Mouse (Mus musculus): ENCODE results near the gene Adprhl2. TPM values are rescaled to one million over a fixed set of nuclear protein-coding genes. Genes with fewer than 3 reads are reported as not detected.

Gene Adprhl2
- 68.5 and 72.4 TPM in 2 replicates for polyA plus RNA-seq (2016; fragmentation: Nextera tagmentation; extraction: Ambion mirVana)

GRCm38 (mm10) chr4:126321111-126321853 is at the start of gene Adprhl2:
Gene Adprhl2, minus strand, starts transcription at chr4:126321703.
- Histone ChIP-seq H3K27ac (peak within 1 kb of the TSS; percentile 80), H3K27me3 (peaks cover 35% of the 10 kb centered on the region), H3K9ac (peak within 1 kb of the TSS; percentile 85), H3K36me3 (replicated peaks) (peaks cover 23% of the 10 kb centered on the region), H3K4me3 (replicated peaks) (peak within 1 kb of the TSS; percentile 87), H3K4me1 (peaks cover 14% of the 10 kb centered on the region), H3K4me2 (peak within 1 kb of the TSS; percentile 94), H3K9me3 (no peaks in the 10 kb centered on the region)
- peak; percentile 89 for ATAC-seq (ENCODE audit: low FRiP score)
- under 1% methylated on average over 73 of the region's 80 CpGs for WGBS

GRCm38 (mm10) chr4:126360069-126360468 is 38.6 kb upstream of the Adprhl2 start:
- no peak overlapping the region for H3K9ac ChIP-seq
- 92% methylated on average over 1 of the region's 1 CpGs for WGBS
- no peaks in the 10 kb centered on the region for H3K9me3 ChIP-seq
- no peak overlapping the region for H3K4me2 ChIP-seq
- no peak overlapping the region for H3K27ac ChIP-seq
- no peaks in the 10 kb centered on the region for H3K27me3 ChIP-seq
- H3K4me3 ChIP-seq (replicated peaks), result no peak overlapping the region
- ATAC-seq (ENCODE audit: low FRiP score), result no peak
- H3K4me1 ChIP-seq, result no peaks in the 10 kb centered on the region
- H3K36me3 ChIP-seq (replicated peaks), result peaks cover 39% of the 10 kb centered on the region

- ATAC-seq (ENCODE audit: low FRiP score), result no peak
- 78% methylated on average over 4 of the region's 4 CpGs for WGBS
- Histone ChIP-seq H3K9me3 (no peaks in the 10 kb centered on the region), H3K27ac (no peak overlapping the region), H3K4me1 (no peaks in the 10 kb centered on the region), H3K9ac (no peak overlapping the region), H3K27me3 (no peaks in the 10 kb centered on the region), H3K4me3 (replicated peaks) (no peak overlapping the region), H3K36me3 (replicated peaks) (peaks cover 21% of the 10 kb centered on the region), H3K4me2 (no peak overlapping the region)
These were observed 21.9 kb upstream of the Adprhl2 start for GRCm38 (mm10) chr4:126343451-126343850.

GRCm38 (mm10) chr4:126339461-126339860 is 18.0 kb upstream of the Adprhl2 start:
- no peak overlapping the region for H3K27ac ChIP-seq
- no peaks in the 10 kb centered on the region for H3K4me1 ChIP-seq
- H3K27me3 ChIP-seq, result no peaks in the 10 kb centered on the region
- H3K9me3 ChIP-seq, result no peaks in the 10 kb centered on the region
- H3K4me3 ChIP-seq (replicated peaks), result no peak overlapping the region
- WGBS, result 66% methylated on average over 4 of the region's 4 CpGs
- no peak for ATAC-seq (ENCODE audit: low FRiP score)
- no peak overlapping the region for H3K4me2 ChIP-seq
- peaks cover 1% of the 10 kb centered on the region; the same call in 1 of the 2 replicates for H3K36me3 ChIP-seq (replicated peaks)
- no peak overlapping the region for H3K9ac ChIP-seq

- Histone ChIP-seq H3K27ac (no peak overlapping the region), H3K36me3 (replicated peaks) (no peaks in the 10 kb centered on the region; the same call in 1 of the 2 replicates), H3K9ac (no peak overlapping the region), H3K4me3 (replicated peaks) (no peak overlapping the region), H3K4me2 (no peak overlapping the region), H3K4me1 (no peaks in the 10 kb centered on the region), H3K9me3 (no peaks in the 10 kb centered on the region), H3K27me3 (no peaks in the 10 kb centered on the region)
- 58% methylated on average over 3 of the region's 3 CpGs for WGBS
- no peak for ATAC-seq (ENCODE audit: low FRiP score)
These were observed 10.9 kb upstream of the Adprhl2 start for GRCm38 (mm10) chr4:126332358-126332757.

GRCm38 (mm10) chr4:126331751-126332150 is 10.2 kb upstream of the Adprhl2 start:
- Histone ChIP-seq H3K36me3 (replicated peaks) (no peaks in the 10 kb centered on the region; the same call in 1 of the 2 replicates), H3K27ac (no peak overlapping the region), H3K27me3 (no peaks in the 10 kb centered on the region), H3K4me1 (no peaks in the 10 kb centered on the region), H3K9me3 (no peaks in the 10 kb centered on the region), H3K4me2 (no peak overlapping the region), H3K9ac (no peak overlapping the region), H3K4me3 (replicated peaks) (no peak overlapping the region)
- WGBS, result 81% methylated on average over 1 of the region's 1 CpGs
- no peak for ATAC-seq (ENCODE audit: low FRiP score)

GRCm38 (mm10) chr4:126330295-126330694 is 8.8 kb upstream of the Adprhl2 start:
- Histone ChIP-seq H3K27ac (no peak overlapping the region), H3K4me2 (no peak overlapping the region), H3K27me3 (peaks cover 4% of the 10 kb centered on the region), H3K4me3 (replicated peaks) (no peak overlapping the region), H3K9me3 (no peaks in the 10 kb centered on the region), H3K4me1 (no peaks in the 10 kb centered on the region), H3K9ac (no peak overlapping the region), H3K36me3 (replicated peaks) (no peaks in the 10 kb centered on the region; the same call in 1 of the 2 replicates)
- no peak for ATAC-seq (ENCODE audit: low FRiP score)
- 89% methylated on average over 4 of the region's 4 CpGs for WGBS

GRCm38 (mm10) chr4:126326036-126326435 is 4.5 kb upstream of the Adprhl2 start:
- Histone ChIP-seq H3K4me1 (peaks cover under 1% of the 10 kb centered on the region; the same call in 1 of the 2 replicates), H3K27me3 (peaks cover 35% of the 10 kb centered on the region), H3K27ac (no peak overlapping the region), H3K9me3 (no peaks in the 10 kb centered on the region), H3K36me3 (replicated peaks) (no peaks in the 10 kb centered on the region), H3K9ac (no peak overlapping the region), H3K4me2 (no peak overlapping the region), H3K4me3 (replicated peaks) (no peak overlapping the region)
- 25% methylated on average over 6 of the region's 6 CpGs for WGBS
- ATAC-seq (ENCODE audit: low FRiP score), result no peak

- peaks cover 7% of the 10 kb centered on the region for H3K4me1 ChIP-seq
- ATAC-seq (ENCODE audit: low FRiP score), result no peak
- H3K27me3 ChIP-seq, result peaks cover 35% of the 10 kb centered on the region
- no peak within 1 kb of the TSS for H3K4me3 ChIP-seq (replicated peaks)
- peak within 1 kb of the TSS; percentile 31 for H3K4me2 ChIP-seq
- H3K36me3 ChIP-seq (replicated peaks), result no peaks in the 10 kb centered on the region
- WGBS, result 9% methylated on average over 23 of the region's 23 CpGs
- H3K9ac ChIP-seq, result no peak within 1 kb of the TSS; the same call in 1 of the 2 replicates
- no peak within 1 kb of the TSS for H3K27ac ChIP-seq
- H3K9me3 ChIP-seq, result no peaks in the 10 kb centered on the region
These were observed 3.9 kb upstream of the Adprhl2 start, which contains the start of gene Tekt2 for GRCm38 (mm10) chr4:126325281-126325861. Gene Tekt2, minus strand, starts transcription at chr4:126325688.

GRCm38 (mm10) chr4:126324861-126325260 is 3.4 kb upstream of the Adprhl2 start:
- Histone ChIP-seq H3K9ac (no peak overlapping the region), H3K27me3 (peaks cover 35% of the 10 kb centered on the region), H3K4me3 (replicated peaks) (no peak overlapping the region), H3K27ac (no peak overlapping the region), H3K4me1 (peaks cover 12% of the 10 kb centered on the region), H3K9me3 (no peaks in the 10 kb centered on the region), H3K36me3 (replicated peaks) (no peaks in the 10 kb centered on the region), H3K4me2 (peak overlapping the region; percentile 17)
- no peak for ATAC-seq (ENCODE audit: low FRiP score)
- WGBS, result 9% methylated on average over 13 of the region's 13 CpGs

GRCm38 (mm10) chr4:126322646-126323045 is 1.1 kb upstream of the Adprhl2 start:
- no peak for ATAC-seq (ENCODE audit: low FRiP score)
- H3K27ac ChIP-seq, result no peak overlapping the region
- 95% methylated on average over 13 of the region's 13 CpGs for WGBS
- no peak overlapping the region for H3K4me3 ChIP-seq (replicated peaks)
- peaks cover 14% of the 10 kb centered on the region for H3K4me1 ChIP-seq
- H3K36me3 ChIP-seq (replicated peaks), result peaks cover 9% of the 10 kb centered on the region
- no peak overlapping the region for H3K9ac ChIP-seq
- H3K27me3 ChIP-seq, result peaks cover 35% of the 10 kb centered on the region
- no peaks in the 10 kb centered on the region for H3K9me3 ChIP-seq
- no peak overlapping the region for H3K4me2 ChIP-seq

- peak; percentile 71 for ATAC-seq (ENCODE audit: low FRiP score)
- peak overlapping the region; percentile 87 for H3K4me3 ChIP-seq (replicated peaks)
- 57% methylated on average over 28 of the region's 28 CpGs for WGBS
- H3K9ac ChIP-seq, result no peak overlapping the region
- H3K4me1 ChIP-seq, result peaks cover 14% of the 10 kb centered on the region
- H3K36me3 ChIP-seq (replicated peaks), result peaks cover 16% of the 10 kb centered on the region
- H3K27me3 ChIP-seq, result peaks cover 35% of the 10 kb centered on the region
- peak overlapping the region; percentile 94 for H3K4me2 ChIP-seq
- no peaks in the 10 kb centered on the region for H3K9me3 ChIP-seq
- no peak overlapping the region for H3K27ac ChIP-seq
These were observed 480 bp upstream of the Adprhl2 start for GRCm38 (mm10) chr4:126321854-126322511.

Data from forebrain, embryonic 12.5 days (tissue).